Mouse (Mus musculus): ENCODE measurements at regions not wholly inside any gene's neighbourhood (a gene's known extent, or its start where the extent isn't known, plus 50 kb on each side); places are given as distances from the start of the nearest gene placed in this dataset.
A peak's percentile ranks its signal among the peaks of the same experiment; 100 is the strongest.

DNA sequence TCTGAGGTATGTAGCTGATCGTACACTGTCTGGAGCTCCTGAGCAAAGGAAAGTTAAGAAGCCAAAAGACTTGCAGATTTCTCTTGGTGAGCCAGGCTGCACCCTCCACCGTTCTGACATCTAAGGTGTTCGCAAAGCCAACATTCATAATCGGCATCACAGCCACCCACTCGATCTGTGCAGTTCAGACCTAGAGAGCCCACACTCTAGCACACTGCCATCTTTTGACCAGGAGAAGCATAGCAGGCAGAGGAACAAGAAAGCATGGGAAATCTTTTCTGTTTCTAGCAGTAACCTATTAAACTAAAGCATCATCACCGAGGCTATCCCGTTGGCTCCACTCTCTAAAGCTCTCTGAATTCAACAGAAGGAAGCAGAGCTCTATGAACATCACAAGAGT, 59.2 kb downstream of the Areg start:
- DNase-seq = peak; percentile 40

DNA sequence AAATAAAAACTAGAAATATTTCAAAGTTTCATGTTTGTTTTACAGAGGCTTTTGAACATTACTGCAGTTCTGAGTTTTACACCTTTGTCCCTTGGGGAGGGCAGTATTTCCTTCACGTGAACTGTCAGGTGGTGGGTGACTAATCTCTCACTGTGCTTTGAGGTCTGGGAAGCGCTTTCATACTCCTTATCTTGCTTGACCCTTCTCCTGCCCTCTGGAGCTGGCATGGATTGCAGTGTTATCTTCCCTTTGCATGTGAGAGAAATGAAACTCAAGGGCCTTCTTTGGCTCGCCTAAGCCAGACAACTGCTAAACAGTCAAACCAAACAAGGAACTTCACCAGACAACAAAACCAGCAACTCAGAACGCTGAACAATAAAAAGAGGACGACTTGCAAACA, 61.0 kb downstream of the Areg start:
- DNase-seq = peak; percentile 6

DNA sequence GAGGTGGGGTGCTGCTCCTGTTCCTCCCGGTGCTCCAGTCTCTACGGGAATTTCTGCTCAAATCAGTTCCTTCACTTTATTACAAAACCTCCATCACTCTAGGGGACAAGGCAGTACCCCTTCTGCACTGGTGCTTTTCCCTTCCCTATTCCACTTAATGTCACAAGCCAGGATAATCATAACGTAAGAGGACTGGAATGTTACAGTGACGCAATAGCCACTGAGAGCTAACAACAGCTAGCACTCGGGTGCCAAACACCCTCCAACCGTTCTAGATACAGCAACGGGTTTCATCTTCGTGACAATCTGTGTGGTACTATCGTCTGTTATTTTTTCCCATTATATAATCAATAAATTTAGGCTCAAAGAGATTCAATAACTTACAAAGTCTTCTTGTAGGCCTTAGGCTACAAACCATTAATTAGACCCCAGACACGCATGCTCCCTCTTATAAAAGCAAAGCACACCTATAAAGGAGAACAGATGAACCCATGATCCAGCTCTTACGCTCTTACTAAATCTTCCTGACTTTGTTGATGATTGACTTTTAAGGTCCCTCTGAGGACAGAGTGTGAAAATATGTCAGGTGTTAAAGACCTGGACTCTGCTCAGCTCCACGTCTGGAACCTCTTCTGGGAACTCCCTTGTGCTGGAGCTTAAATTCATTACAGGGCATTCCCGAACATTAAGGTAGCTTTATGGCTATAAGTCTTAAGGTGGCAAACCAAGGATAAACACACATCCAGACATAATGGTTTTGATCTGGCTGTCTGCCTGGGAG, 65.0 kb downstream of the Areg start:
- peak; percentile 75 for DNase-seq

DNA sequence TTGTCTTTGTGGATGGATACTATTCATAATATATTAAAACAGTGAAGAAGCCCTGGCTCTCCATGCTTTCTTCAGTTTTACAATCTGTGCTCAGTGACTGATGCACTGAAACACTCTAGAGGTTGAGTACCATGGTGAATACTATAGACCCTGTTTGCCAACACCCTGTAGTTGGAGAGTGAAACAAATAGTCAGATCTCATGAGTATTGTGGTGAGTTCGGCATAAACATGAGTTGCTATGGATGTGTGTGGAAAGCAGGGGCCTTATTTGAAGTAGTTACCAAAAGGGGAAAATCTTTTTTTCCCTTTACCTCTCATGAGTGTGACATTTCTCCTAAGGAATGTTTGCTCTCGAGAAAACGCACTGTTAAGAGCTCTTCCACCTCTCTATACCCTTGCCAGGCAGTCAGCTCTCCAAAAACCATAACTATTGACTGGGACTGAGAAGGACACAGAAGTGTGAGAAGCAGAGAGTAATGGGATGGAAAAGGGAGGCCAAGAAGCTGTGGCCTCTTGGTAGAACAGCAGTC, 66.0 kb downstream of the Areg start:
- peak; percentile 52 for DNase-seq

DNA sequence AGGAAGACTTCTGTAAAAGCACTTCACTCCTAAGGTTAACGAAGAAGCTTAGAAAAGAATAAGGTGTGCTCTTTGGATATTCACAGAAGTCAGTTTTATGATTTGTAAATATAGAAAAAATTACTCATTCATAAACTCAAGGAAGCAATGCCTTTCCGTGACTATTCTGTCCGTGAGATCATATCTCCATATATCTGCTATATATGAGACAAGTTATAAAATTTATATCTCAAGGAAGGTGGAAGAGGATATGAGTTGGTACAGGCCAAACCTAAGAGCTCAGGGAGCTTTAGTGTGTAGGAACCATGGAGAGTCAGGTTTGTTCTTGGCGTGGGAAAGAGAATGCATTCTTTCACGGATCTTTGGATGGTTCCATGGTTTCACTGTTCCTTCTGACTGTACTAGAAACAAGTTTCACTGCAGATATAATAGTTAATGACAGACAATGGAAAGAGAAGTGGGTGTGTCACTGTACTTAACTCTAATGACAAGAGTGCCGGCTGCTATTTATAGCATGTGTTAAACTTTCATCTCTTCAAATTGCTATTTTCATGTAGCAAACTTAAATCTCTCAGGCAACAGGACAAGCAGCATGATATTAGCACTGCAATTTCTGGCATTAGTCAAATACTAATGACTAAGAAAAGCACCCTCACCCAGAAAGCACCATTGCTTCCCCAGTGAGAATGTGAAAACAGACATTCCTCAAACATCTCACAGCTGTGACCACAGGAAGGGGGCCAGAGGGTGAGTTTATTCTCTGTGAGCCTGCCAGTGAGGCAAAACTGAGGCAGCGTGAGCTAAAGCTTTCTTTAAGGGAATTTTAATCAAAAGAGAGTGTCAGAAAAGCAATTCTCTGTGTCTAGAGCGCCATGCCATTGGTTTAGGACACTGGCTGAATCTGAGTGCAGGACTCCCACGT, 67.4 kb downstream of the Areg start:
- no peak for DNase-seq

DNA sequence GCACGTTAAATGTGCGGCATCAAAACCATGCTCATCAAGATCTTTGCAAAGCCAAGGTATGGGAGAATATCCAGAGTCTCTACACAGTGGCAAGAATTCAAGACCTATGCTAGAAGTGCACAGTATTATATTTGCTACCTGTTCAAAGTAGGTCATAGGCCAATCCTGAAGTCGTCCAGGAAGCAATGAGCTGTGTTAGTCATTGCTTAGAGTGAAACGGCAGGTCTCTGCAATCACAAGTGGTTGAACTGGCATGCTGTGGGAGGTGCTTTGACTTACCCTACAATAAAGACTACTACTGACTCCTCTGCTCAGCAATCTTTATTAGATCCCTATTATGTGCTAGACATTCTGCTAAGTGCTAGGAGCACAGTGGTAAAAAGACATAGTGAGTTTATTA, 80.8 kb downstream of the Areg start:
- peak; percentile 22 for DNase-seq

DNA sequence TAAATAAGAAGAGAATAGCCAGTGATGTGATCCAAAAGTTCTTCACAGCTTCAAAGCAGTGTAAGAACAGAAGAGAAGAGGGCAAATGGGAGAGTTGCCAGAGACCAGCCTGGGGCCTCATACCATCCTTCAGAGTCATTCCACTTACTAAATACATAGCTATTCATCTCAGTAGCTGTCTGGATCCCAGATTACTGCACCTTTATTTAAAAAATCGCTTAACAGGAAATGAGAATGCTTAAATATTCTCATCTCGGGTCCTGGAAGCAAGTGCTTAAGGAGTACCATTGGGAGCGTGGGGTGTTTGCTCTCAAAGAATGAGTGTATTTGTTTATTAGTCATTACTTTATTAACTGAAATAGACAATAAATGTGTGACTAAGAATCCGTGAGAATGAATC, 102.3 kb downstream of the Areg start:
- no peak for DNase-seq

DNA sequence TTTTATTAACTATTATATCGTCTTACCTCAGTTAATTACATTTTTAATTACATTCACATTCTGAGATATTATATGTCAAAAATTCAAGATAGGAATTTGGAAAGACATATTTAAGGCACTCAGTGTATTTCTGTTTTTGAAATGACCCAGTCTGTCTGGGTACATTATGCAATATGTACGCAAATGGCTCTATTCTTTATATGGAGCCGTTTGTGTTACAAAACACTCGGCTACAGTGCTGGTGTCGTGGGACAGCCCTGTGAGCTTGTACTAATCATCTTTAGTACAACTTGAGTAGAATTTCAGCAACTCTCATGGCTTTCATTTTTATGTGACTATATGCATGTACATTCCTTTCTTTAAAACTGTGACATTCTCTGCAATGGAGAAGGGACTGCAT, 108.0 kb downstream of the Areg start:
- no peak for DNase-seq

DNA sequence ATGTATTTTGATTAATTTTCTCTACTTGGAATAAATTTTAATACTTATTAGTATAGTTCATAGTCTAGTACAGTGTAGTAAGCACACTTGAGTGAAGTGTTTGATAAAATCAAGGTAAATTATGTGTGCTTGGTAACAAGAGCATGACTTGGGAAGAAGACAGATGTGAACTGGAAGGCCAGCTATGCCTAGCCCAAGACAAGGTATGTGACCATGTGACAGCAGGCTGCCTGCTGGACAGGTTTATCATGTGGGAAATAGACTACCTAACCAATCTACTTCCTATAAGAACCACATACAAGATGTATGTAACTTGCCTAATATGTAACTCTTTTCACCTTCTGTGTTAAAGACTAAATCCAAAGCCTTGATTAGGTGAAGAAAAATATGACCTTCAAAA, 122.5 kb downstream of the Areg start:
- peak; percentile 31 for DNase-seq

DNA sequence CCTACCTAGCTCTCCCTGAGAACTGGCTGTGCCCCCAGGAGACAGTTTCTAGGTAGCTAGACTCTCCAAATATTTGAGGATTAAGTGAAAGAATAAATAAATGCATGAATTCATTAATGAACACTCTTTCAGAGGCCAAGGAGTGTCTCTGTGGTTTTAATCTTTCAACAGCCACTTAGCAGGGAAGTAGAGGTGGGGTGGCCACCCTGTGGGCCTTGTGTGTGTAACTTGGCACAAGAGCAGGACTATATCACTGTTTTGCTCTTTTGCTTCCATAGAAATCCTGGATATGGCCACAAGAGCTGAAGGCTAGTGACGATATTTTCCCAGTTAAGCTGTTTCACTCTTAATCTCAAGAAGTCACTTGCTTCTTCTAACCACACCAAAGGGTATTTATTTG, 123.1 kb downstream of the Areg start:
- peak; percentile 67 for DNase-seq

DNA sequence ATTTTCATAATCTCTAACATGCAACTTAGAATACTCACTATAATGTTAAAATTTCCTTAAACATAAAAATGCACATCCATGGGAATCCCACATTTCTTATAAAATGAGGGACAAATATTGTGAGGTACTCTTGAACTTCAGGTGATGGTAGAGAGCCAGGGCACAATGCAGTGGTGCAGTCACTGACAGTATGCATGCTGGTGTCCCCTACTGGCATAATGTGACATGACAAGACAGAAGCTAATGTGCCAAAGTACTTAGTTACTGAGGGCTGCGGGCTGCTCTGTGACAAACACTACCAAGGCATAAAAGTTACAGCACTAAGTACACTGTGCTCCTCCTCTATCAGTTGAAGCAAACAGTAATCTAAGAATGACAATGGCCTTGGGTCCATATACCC, 131.3 kb downstream of the Areg start:
- peak; percentile 65 for DNase-seq

DNA sequence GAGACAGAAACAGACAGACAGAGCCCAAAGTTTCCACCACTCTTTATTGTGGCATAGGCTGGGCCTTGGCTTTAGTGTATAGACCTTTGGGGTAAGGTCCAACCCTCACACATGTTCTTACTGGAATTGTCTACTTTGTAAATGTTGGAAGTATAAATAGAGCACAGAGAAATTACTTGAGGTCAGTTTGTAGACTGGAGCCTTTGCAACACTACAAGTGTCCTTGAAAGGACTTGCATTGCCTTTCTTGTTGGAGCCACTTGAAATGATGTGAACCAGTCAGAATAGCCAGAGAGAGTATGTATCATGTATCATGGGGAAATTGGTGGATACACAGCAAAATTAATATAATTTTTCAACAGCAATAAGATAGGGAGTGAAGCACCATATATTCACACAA, 131.4 kb downstream of the Btc start:
- peak; percentile 42 for DNase-seq

DNA sequence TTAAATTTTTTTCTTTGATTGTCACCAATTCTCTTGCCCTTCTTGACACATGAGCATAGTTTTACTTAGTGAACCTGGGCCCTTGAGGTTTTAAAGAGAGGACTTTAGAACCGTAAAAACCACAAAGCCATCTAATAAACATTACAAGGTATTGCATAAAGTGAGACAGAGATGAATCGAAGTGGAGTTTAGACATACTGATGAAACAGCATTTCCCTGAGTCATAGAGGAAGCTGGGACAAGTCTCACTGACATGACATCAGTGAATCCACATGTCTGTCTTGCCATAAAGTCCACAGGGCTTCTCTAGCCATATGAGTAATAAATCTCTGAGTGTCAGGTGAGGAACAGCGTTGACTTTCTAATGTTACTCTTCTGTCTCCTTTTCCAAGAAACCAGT, 128.4 kb downstream of the Btc start:
- DNase-seq = no peak

DNA sequence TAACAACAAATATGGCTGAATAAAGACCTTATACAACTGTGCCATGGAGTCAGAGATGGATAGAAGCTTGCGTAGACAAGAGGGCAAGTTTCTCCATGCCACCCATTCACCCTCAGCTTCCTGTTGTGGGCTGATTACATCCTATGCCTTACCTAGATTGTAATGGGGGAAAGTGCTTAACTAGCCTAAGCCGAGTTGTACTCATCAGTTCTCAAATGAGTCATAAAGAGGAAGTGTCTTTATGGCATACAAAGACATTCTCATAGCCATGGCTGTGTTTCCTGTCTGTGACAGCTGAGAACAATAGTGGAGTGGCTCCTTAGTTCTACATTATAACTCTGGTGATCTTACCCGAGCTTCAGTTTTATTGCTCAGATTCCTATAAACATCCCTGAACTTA, 124.3 kb downstream of the Btc start:
- DNase-seq = no peak

DNA sequence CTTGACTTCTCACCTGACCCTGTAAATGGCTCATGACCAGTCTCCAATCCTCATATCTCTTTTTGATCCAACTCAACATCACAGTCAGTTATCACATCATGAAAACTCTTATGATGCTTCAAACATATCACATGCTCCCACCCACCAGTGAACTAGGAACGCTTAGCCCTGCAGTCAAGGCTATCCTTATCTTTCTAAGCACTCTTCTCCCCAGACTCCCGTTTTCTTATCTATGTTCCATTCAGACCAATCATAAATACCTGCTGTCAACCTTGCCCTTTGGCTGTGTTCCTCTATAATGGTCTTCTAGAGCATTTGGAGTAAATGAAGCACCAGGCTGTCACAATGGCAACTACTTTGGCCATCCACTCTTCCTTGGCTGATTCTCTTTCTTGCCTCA, 123.3 kb downstream of the Btc start:
- DNase-seq = no peak

DNA sequence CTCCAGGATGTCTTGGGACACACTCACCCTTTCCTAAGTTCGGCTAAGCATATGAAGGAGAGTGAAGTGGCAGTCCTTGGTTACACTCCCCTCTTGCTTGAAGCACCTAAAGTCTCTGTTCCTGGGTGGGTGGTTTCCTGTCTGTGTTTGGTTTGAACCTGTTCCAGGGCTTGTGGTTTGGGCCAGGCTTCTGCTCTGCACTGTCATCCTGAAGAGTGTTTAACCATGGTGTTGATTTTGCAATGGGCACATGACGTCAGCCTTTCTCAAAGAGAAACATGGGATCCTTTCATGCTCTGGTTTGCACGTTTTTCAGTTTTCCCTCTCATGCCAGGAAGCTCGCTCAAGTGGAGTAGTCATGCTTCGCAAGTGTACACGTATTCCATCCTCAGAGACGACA, 119.8 kb downstream of the Btc start:
- DNase-seq = peak; percentile 94

DNA sequence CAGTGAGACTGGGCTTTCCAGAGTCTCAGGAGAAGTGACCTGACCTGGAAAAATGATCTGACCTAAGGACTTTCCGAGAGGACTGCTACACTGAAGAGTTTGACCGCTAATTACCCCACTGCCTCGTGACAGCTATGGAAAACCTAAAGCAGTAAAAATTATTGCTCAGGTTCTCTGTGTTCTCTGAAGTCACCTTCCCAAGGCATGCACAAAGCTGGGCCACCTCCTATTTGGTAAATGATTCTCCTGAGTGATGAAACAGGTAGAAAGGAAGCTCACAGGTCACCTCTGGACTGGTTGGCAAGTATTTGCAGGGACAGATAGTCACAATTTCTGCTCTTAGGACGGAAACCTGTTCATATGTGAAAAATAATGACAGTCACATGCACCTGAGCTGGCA, 109.7 kb downstream of the Btc start:
- DNase-seq = no peak

DNA sequence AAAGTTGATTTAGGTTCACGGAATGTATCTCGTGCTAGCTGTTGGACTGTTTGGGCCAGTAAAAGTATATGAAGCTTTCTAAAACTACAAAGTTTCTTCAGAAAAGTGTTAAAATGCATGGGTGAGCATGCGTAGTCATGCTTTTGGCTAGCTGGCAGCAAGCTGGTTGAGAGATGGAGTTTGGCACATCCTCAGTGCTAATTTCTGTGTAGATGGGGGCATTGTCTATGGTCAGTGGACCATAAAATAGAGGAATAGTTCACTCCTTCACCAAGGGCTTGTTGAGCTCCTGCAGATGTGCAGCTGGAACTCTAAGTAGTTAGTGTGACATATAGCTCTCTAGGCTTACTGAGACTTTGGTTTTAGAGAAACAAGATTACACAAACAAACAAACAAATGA, 107.8 kb downstream of the Btc start:
- DNase-seq = no peak

DNA sequence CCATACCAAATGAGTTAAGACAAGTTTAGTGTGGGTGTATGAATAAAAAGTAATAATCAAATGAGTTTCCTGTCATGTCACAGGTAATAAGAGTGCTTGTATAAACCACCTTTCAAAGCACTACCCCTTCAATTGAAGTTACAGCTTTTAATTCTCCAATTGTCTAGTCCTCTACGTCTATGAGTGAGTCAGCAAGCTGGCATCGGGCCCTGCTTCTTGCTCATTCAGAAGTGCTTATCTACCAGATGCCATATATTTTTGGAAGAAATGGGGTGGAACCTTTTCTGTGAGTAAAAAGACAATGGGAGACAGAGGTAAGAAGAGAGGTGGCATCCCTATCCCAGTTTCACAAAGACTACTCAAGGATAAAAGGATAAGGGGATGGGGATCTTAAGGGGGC, 105.7 kb downstream of the Btc start:
- no peak for DNase-seq

DNA sequence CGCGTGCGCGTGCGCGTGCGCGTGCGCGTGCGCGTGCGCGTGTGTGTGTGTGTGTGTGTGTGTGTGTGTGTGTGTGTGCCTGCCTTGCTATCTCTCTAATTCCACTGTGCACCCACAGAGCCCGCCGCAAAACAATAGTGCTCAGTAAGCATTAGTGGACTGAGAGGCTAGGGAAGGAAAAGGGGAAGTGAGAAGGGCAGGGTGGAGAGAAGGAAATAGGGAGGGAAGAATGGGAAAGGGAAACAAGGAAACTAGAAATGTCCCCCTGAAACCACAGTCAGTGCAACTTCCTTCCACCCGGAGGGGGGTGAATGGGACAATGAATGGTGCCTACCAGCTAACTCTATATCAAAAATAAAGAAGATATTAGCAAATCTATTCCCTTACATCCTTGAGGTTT, 100.7 kb downstream of the Btc start:
- no peak for DNase-seq

DNA sequence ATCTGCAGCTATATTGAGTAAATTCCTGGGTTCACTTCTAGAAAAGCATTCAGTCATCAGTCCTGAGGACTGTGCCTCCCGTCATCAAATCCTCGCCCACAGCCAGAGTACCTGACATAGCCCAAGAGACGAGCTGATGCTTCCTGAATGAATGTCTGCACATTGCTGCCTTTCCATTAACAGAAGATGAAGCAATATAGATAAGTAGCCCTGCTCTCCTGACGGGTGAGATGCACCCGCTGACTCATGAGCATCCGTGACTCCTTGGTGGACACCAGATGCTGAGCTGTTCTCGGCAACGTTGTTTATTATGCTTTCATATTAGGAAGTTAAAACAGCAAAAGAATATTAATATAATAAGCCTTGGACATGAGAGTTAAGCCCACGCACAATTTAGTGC, 99.9 kb downstream of the Btc start:
- no peak for DNase-seq

DNA sequence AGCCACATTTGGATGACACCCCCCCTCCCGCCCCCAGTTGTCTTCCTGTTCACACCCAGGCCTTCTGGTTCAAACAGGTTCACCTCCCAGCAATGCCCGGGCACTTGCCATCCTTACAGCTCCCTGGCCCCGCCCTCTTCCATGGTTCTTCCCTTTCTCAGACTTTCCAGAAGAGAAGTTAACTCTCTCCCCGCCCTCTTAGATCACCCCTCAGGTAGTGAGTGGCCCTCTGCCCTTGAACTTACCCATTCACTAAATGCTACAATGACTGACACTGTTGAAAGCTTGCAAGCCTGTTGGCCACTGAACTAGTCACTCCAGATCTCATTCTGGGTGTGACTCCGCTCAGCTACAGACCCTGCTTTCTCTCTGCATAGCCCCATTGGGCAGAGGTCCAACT, 99.1 kb downstream of the Btc start:
- DNase-seq = no peak

DNA sequence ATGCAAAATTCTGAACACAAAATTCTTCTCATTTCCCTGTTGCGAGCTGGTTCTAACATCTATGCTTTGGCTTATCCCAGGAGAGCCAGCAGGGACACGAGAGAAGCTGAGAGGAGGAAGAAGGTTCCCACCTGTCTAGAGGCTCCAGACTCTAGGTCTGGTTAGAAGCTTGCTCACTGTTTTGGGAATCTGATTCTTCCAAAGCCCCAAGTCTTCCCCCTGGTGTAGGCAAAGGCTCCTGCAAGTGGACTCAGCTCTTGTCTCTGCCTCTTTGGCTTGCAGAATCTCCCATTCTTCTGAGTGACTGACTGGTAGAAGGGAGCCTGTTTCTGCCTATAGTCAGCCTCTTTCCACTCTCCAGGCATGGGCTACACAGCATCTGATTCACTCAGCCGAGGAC, 95.8 kb downstream of the Btc start:
- no peak for DNase-seq

All from lung, postnatal 36 days (tissue).